Mouse (Mus musculus) heart, postnatal 0 days (tissue): ENCODE results near the gene Fgf10. TPM values are rescaled to one million over a fixed set of nuclear protein-coding genes. Genes with fewer than 3 reads are reported as not detected.
A peak's percentile ranks its signal among the peaks of the same experiment; 100 is the strongest.

Experiments
- ATAC-seq: fragments of 200-750 bp; cut with Nextera tagmentation; 2 replicates; pipeline ENCODE4 v1.8.0; 2017; ENCODE audit warnings: low read depth, moderate number of reproducible peaks, moderate library complexity; ENCODE audit not compliant: insufficient read depth
- DNase-seq: peaks from one replicate; pipeline ENCODE4 v3.0.0-alpha.2; 2016; ENCODE audit warnings: low spot score
- H3K27ac ChIP-seq: fragments of 300-500 bp; sonication (generic); 2 replicates; pipeline ENCODE4 v1.5.1; 2014; ENCODE audit warnings: low read depth, mild to moderate bottlenecking
- H3K27me3 ChIP-seq: fragments of 300-500 bp; sonication (generic); 2 replicates; pipeline ENCODE4 v1.6.1; 2014; ENCODE audit warnings: low read length, mixed read lengths; ENCODE audit not compliant: control insufficient read depth, insufficient read depth
- H3K36me3 ChIP-seq: fragments of 300-500 bp; sonication (generic); replicated peaks from 2 replicates; pipeline ENCODE4 v1.6.1; 2014; ENCODE audit warnings: low read length, mixed read lengths; ENCODE audit not compliant: control insufficient read depth, insufficient read depth
- H3K4me1 ChIP-seq: fragments of 300-500 bp; sonication (generic); 2 replicates; pipeline ENCODE4 v1.6.1; 2014; ENCODE audit warnings: antibody characterized with exemption; ENCODE audit not compliant: control insufficient read depth, insufficient read depth
- H3K4me2 ChIP-seq: fragments of 300-500 bp; sonication (generic); 2 replicates; pipeline ENCODE4 v1.6.1; 2014; ENCODE audit warnings: low read depth, mild to moderate bottlenecking, low read length, moderate library complexity
- H3K4me3 ChIP-seq: fragments of 300-500 bp; sonication (generic); 2 replicates; pipeline ENCODE4 v1.5.1; 2014; ENCODE audit warnings: low read depth, low read length
- H3K9ac ChIP-seq: fragments of 300-500 bp; sonication (generic); replicated peaks from 2 replicates; pipeline ENCODE4 v1.6.1; 2014; ENCODE audit warnings: low read depth, low read length, mixed read lengths
- H3K9me3 ChIP-seq: fragments of 300-500 bp; sonication (generic); replicated peaks from 2 replicates; pipeline ENCODE4 v1.6.1; 2016; ENCODE audit warnings: low read length; ENCODE audit not compliant: control insufficient read depth
- CTCF ChIP-seq: IDR thresholded peaks from 2 replicates; pipeline ENCODE4 v1.5.1; 2016; ENCODE audit warnings: antibody characterized with exemption, control low read depth, low read depth
- EP300 ChIP-seq: IDR thresholded peaks from 2 replicates; pipeline ENCODE4 v1.6.1; 2016; ENCODE audit warnings: antibody characterized with exemption, low read depth
- WGBS: fragments of 180-500 bp; shearing (Covaris S2); extraction: QIAGEN DNeasy Blood & Tissue Kit; methylation state at CpG from one replicate; pipeline ENCODE4 v1.1.7; 2014; 5-methylcytosine and 5-hydroxymethylcytosine counted together
- polyA plus RNA-seq: library from polyadenylated mRNA; unstranded; fragments of >200 nt; fragmentation: Nextera tagmentation; extraction: Ambion mirVana; gene quantifications from 2 replicates; pipeline ENCODE4 v1.2.1, GENCODE M21; 2015
- total RNA-seq: library from RNA; depleted of rRNA; stranded (reverse); fragments of >200 nt; gene quantifications from 2 replicates; pipeline ENCODE4 v1.2.3, GENCODE M21; 2014; ENCODE audit warnings: low replicate concordance

Gene Fgf10
- total and polyA plus RNA-seq, 2 experiments from 2014 or later, result 0.05 TPM; not detected in 1

GRCm38 (mm10) chr13:118693049-118693448 is 23.5 kb downstream of the Fgf10 start:
- no peaks in the 10 kb centered on the region for H3K27me3 ChIP-seq
- H3K4me3 ChIP-seq, result no peak overlapping the region
- no peak overlapping the region for H3K4me2 ChIP-seq
- H3K4me1 ChIP-seq, result no peaks in the 10 kb centered on the region
- H3K36me3 ChIP-seq, result no peaks in the 10 kb centered on the region
- DNase-seq (no peak), ATAC-seq (no peak)
- no peak overlapping the region for H3K27ac ChIP-seq
- H3K9me3 ChIP-seq, result no peaks in the 10 kb centered on the region
- TF ChIP-seq EP300 (no peak), CTCF (no peak)
- 81% methylated on average over 2 of the region's 2 CpGs for WGBS
- no peak overlapping the region for H3K9ac ChIP-seq

- DNase-seq (no peak), ATAC-seq (no peak)
- 3% methylated on average over 4 of the region's 4 CpGs for WGBS
- H3K27me3 ChIP-seq, result no peaks in the 10 kb centered on the region
- no peaks in the 10 kb centered on the region for H3K4me1 ChIP-seq
- no peaks in the 10 kb centered on the region for H3K36me3 ChIP-seq
- H3K9me3 ChIP-seq, result no peaks in the 10 kb centered on the region
- H3K9ac ChIP-seq, result no peak overlapping the region
- H3K4me3 ChIP-seq, result no peak overlapping the region
- H3K4me2 ChIP-seq, result no peak overlapping the region
- H3K27ac ChIP-seq, result no peak overlapping the region
- TF ChIP-seq CTCF (no peak), EP300 (no peak)
These were observed 25.5 kb downstream of the Fgf10 start for GRCm38 (mm10) chr13:118695103-118695502.

GRCm38 (mm10) chr13:118703727-118704126 is 34.1 kb downstream of the Fgf10 start:
- no peaks in the 10 kb centered on the region for H3K4me1 ChIP-seq
- H3K4me3 ChIP-seq, result no peak overlapping the region
- no peak for DNase-seq
- H3K4me2 ChIP-seq, result no peak overlapping the region
- TF ChIP-seq EP300 (no peak), CTCF (no peak)
- H3K36me3 ChIP-seq, result no peaks in the 10 kb centered on the region
- ATAC-seq, result no peak
- no peak overlapping the region for H3K27ac ChIP-seq
- H3K9ac ChIP-seq, result no peak overlapping the region
- no peaks in the 10 kb centered on the region for H3K9me3 ChIP-seq
- H3K27me3 ChIP-seq, result no peaks in the 10 kb centered on the region

- no peaks in the 10 kb centered on the region for H3K27me3 ChIP-seq
- ATAC-seq (no peak), DNase-seq (no peak)
- WGBS, result 73% methylated on average over 3 of the region's 3 CpGs
- no peak overlapping the region for H3K4me2 ChIP-seq
- no peak overlapping the region for H3K27ac ChIP-seq
- H3K9me3 ChIP-seq, result no peaks in the 10 kb centered on the region
- H3K4me3 ChIP-seq, result no peak overlapping the region
- no peaks in the 10 kb centered on the region for H3K36me3 ChIP-seq
- H3K9ac ChIP-seq, result no peak overlapping the region
- no peaks in the 10 kb centered on the region for H3K4me1 ChIP-seq
- TF ChIP-seq EP300, result no peak
- no peak for TF ChIP-seq CTCF
These were observed 36.1 kb downstream of the Fgf10 start for GRCm38 (mm10) chr13:118705716-118706115.

GRCm38 (mm10) chr13:118709912-118710311 is 40.3 kb downstream of the Fgf10 start:
- DNase-seq, result no peak
- H3K27ac ChIP-seq, result no peak overlapping the region
- WGBS, result 36% methylated on average over 1 of the region's 1 CpGs
- peaks cover 15% of the 10 kb centered on the region; the same call in 1 of the 2 replicates for H3K27me3 ChIP-seq
- no peaks in the 10 kb centered on the region for H3K9me3 ChIP-seq
- H3K4me3 ChIP-seq, result no peak overlapping the region
- ATAC-seq, result no peak
- H3K36me3 ChIP-seq, result no peaks in the 10 kb centered on the region
- no peak overlapping the region for H3K9ac ChIP-seq
- H3K4me2 ChIP-seq, result no peak overlapping the region
- TF ChIP-seq CTCF (no peak), EP300 (no peak)
- no peaks in the 10 kb centered on the region for H3K4me1 ChIP-seq

- 3% methylated on average over 14 of the region's 14 CpGs for WGBS
- no peak overlapping the region for H3K9ac ChIP-seq
- H3K9me3 ChIP-seq, result no peaks in the 10 kb centered on the region
- no peaks in the 10 kb centered on the region; the same call in 1 of the 2 replicates for H3K4me1 ChIP-seq
- peak overlapping the region; percentile 48 for H3K4me3 ChIP-seq
- H3K4me2 ChIP-seq, result peak overlapping the region; percentile 85
- TF ChIP-seq CTCF, result no peak
- no peak for TF ChIP-seq EP300
- no peaks in the 10 kb centered on the region for H3K36me3 ChIP-seq
- DNase-seq (no peak), ATAC-seq (no peak)
- H3K27ac ChIP-seq, result no peak overlapping the region
- H3K27me3 ChIP-seq, result peaks cover 27% of the 10 kb centered on the region; the same call in 1 of the 2 replicates
These were observed 44.1 kb downstream of the Fgf10 start for GRCm38 (mm10) chr13:118713626-118714150.
